ENCODE assay signal across 8 mouse cellular contexts in genomic region chr14:118937533-118938492, GRCm38 (mm10). TPM values are rescaled to one million over a fixed set of nuclear protein-coding genes. Genes with fewer than 3 reads are reported as not detected.
DNase-seq lines count a peak whose midpoint lies in the region; ATAC-seq and TF ChIP-seq lines count a peak whose summit lies in the region.

Gene Dnajc3 (plus strand): TSS chr14:118937976.

- peaks cover 20% of the 10 kb centered on the region for H3K27me3 ChIP-seq in forebrain, embryonic 10.5 days (ENCODE audit: poor library complexity, severe bottlenecking)
- H3K27me3 ChIP-seq in heart, embryonic 15.5 days: no peaks in the 10 kb centered on the region
- H3K27me3 ChIP-seq in liver, embryonic 14.5 days (ENCODE audit: control insufficient read depth, insufficient read depth, low read length): no peaks in the 10 kb centered on the region; the same call in 1 of the 2 replicates
- H3K27me3 ChIP-seq in neural tube, embryonic 11.5 days (ENCODE audit: control insufficient read depth, insufficient read depth, low read length): no peaks in the 10 kb centered on the region
- no peaks in the 10 kb centered on the region for H3K27me3 ChIP-seq in stomach, postnatal 0 days (ENCODE audit: control insufficient read depth, insufficient read depth, low read length)

- ATAC-seq in heart, embryonic 15.5 days (replicated peaks; ENCODE audit: insufficient number of reproducible peaks, insufficient read depth, low FRiP score, low read depth): peak; percentile 100
- ATAC-seq in liver, embryonic 14.5 days (ENCODE audit: insufficient read depth): peak; percentile 99
- peak; percentile 99 for ATAC-seq in neural tube, embryonic 11.5 days (ENCODE audit: insufficient read depth, low FRiP score, low TSS enrichment)
- peak; percentile 100 for ATAC-seq in stomach, postnatal 0 days (ENCODE audit: low FRiP score, low TSS enrichment)

- H3K4me1 ChIP-seq in forebrain, embryonic 10.5 days: peaks cover 47% of the 10 kb centered on the region
- peaks cover 33% of the 10 kb centered on the region for H3K4me1 ChIP-seq in heart, embryonic 15.5 days (replicated peaks)
- H3K4me1 ChIP-seq in liver, embryonic 14.5 days (replicated peaks; ENCODE audit: control insufficient read depth in 2 of 2, insufficient read depth in 2 of 2, low read length in 1 of 2): peaks cover 7 to 14% of the 10 kb centered on the region in 2 experiments
- peaks cover 20% of the 10 kb centered on the region; the same call in 1 of the 2 replicates for H3K4me1 ChIP-seq in neural tube, embryonic 11.5 days (ENCODE audit: control insufficient read depth, insufficient read depth, low read length)
- peaks cover 6% of the 10 kb centered on the region for H3K4me1 ChIP-seq in stomach, postnatal 0 days (replicated peaks; ENCODE audit: control insufficient read depth, insufficient read depth)

- no peaks in the 10 kb centered on the region for H3K36me3 ChIP-seq in forebrain, embryonic 10.5 days (replicated peaks)
- H3K36me3 ChIP-seq in heart, embryonic 15.5 days: no peaks in the 10 kb centered on the region
- H3K36me3 ChIP-seq in liver, embryonic 14.5 days (replicated peaks; ENCODE audit: control insufficient read depth, insufficient read depth, low read depth): no peaks in the 10 kb centered on the region
- no peaks in the 10 kb centered on the region for H3K36me3 ChIP-seq in neural tube, embryonic 11.5 days (ENCODE audit: control insufficient read depth, insufficient read depth, low read length)
- H3K36me3 ChIP-seq in stomach, postnatal 0 days (ENCODE audit: control insufficient read depth, insufficient read depth, low read length): no peaks in the 10 kb centered on the region; the same call in 1 of the 2 replicates

- H3K4me3 ChIP-seq in forebrain, embryonic 10.5 days: peak within 1 kb of the TSS; percentile 99
- peak within 1 kb of the TSS; percentile 86 for H3K4me3 ChIP-seq in heart, embryonic 15.5 days
- peak within 1 kb of the TSS; percentile 86 to 94 for H3K4me3 ChIP-seq in liver, embryonic 14.5 days (ENCODE audit: insufficient read depth in 1 of 2, low read depth in 2 of 2, low read length in 2 of 2)
- peak within 1 kb of the TSS; percentile 98 for H3K4me3 ChIP-seq in neural tube, embryonic 11.5 days (ENCODE audit: low read depth, low read length)
- peak within 1 kb of the TSS; percentile 99 for H3K4me3 ChIP-seq in stomach, postnatal 0 days (ENCODE audit: low read depth, low read length)

- peak within 1 kb of the TSS; percentile 96 for H3K27ac ChIP-seq in forebrain, embryonic 10.5 days
- H3K27ac ChIP-seq in heart, embryonic 15.5 days: peak within 1 kb of the TSS; percentile 92
- H3K27ac ChIP-seq in liver, embryonic 14.5 days: peak within 1 kb of the TSS; percentile 66
- peak within 1 kb of the TSS; percentile 81 for H3K27ac ChIP-seq in neural tube, embryonic 11.5 days (ENCODE audit: low read depth, low read length)
- peak within 1 kb of the TSS; percentile 98 for H3K27ac ChIP-seq in stomach, postnatal 0 days (replicated peaks)

- WGBS in forebrain, embryonic 10.5 days: under 1% methylated on average over 123 of the region's 124 CpGs
- WGBS in heart, embryonic 15.5 days: under 1% methylated on average over 124 of the region's 124 CpGs
- under 1% methylated on average over 122 of the region's 124 CpGs for WGBS in liver, embryonic 14.5 days (ENCODE audit: insufficient replicate concordance)
- WGBS in neural tube, embryonic 11.5 days: under 1% methylated on average over 112 of the region's 124 CpGs
- under 1% methylated on average over 100 of the region's 124 CpGs for WGBS in stomach, postnatal 0 days

- peak within 1 kb of the TSS; percentile 80 for H3K4me2 ChIP-seq in heart, embryonic 15.5 days
- H3K4me2 ChIP-seq in liver, embryonic 14.5 days (ENCODE audit: low read depth): peak within 1 kb of the TSS; percentile 85
- peak within 1 kb of the TSS; percentile 65 for H3K4me2 ChIP-seq in neural tube, embryonic 11.5 days (ENCODE audit: low read depth)
- H3K4me2 ChIP-seq in stomach, postnatal 0 days (replicated peaks; ENCODE audit: low read depth): peak within 1 kb of the TSS; percentile 75

- peak within 1 kb of the TSS; percentile 97 for H3K9ac ChIP-seq in heart, embryonic 15.5 days
- peak within 1 kb of the TSS; percentile 97 for H3K9ac ChIP-seq in liver, embryonic 14.5 days (replicated peaks)
- H3K9ac ChIP-seq in neural tube, embryonic 11.5 days (ENCODE audit: low read length): peak within 1 kb of the TSS; percentile 97
- H3K9ac ChIP-seq in stomach, postnatal 0 days (ENCODE audit: low read length): peak within 1 kb of the TSS; percentile 100

- TF ChIP-seq EP300 in liver, embryonic 14.5 days (IDR thresholded peaks at IDR 0.05; ENCODE audit: low read depth): no peak
- peak; percentile 50 for TF ChIP-seq EP300 in stomach, postnatal 0 days (optimal IDR thresholded peaks at IDR 0.05)

- DNase-seq in CD8-positive naive resting alpha-beta T cell, adult 2 months (ENCODE audit: low read depth in 2 of 2, low spot score in 2 of 2): peak; percentile 96
- peak; percentile 91 for DNase-seq in c-Kit-positive CD71-negative TER-119-negative erythroid progenitor cells, embryonic 14.5 days (ENCODE audit: low read depth)
- peak; percentile 100 for DNase-seq in forebrain, embryonic 10.5 days (ENCODE audit: extremely low spot score, low spot score)
- DNase-seq in kidney, postnatal 25 days: peak; percentile 99 to 100
- peak; percentile 96 to 97 (median 96) for DNase-seq in liver, embryonic 14.5 days (ENCODE audit: low read depth in 3 of 3, low spot score in 3 of 3)
- DNase-seq in neural tube, embryonic 11.5 days (ENCODE audit: low spot score): peak; percentile 99
- DNase-seq in stomach, postnatal 0 days (ENCODE audit: low spot score): peak; percentile 100

- TF ChIP-seq CTCF in liver, embryonic 14.5 days (IDR thresholded peaks at IDR 0.05; ENCODE audit: low read depth): no peak
- TF ChIP-seq CTCF in stomach, postnatal 0 days (IDR thresholded peaks at IDR 0.05; ENCODE audit: low read depth): 0 out of 2 replicates have a peak, but pooled peaks have one; percentile 13

- H3K9me3 ChIP-seq in forebrain, embryonic 10.5 days: no peaks in the 10 kb centered on the region
- no peaks in the 10 kb centered on the region for H3K9me3 ChIP-seq in heart, embryonic 15.5 days (replicated peaks)
- H3K9me3 ChIP-seq in liver, embryonic 14.5 days (ENCODE audit: control insufficient read depth, low read length): no peaks in the 10 kb centered on the region
- no peaks in the 10 kb centered on the region for H3K9me3 ChIP-seq in neural tube, embryonic 11.5 days (ENCODE audit: control insufficient read depth, low read length)
- H3K9me3 ChIP-seq in stomach, postnatal 0 days (ENCODE audit: control insufficient read depth, low read length): no peaks in the 10 kb centered on the region

RNA-seq across cellular contexts. Expression of gene Dnajc3, which starts in this region (rescaled TPM):
- polyA plus RNA-seq in forebrain, embryonic 10.5 days (2016; fragmentation: Nextera tagmentation; extraction: Ambion mirVana): 28.4 and 32.2 TPM in 2 replicates
- polyA plus RNA-seq in heart, embryonic 15.5 days (2015; fragmentation: Nextera tagmentation; extraction: Ambion mirVana): 24.9 and 29.6 TPM in 2 replicates
- polyA plus RNA-seq in liver, embryonic 14.5 days (2012; rRNA removed): 8.0 and 12.7 TPM in 2 replicates
- polyA plus RNA-seq in liver, embryonic 14.5 days (2014; fragmentation: Nextera tagmentation; extraction: Ambion mirVana): 28.3 and 29.7 TPM in 2 replicates
- 34.2 and 36.0 TPM in 2 replicates for polyA plus RNA-seq in neural tube, embryonic 11.5 days (2014; fragmentation: Nextera tagmentation; extraction: Ambion mirVana)
- 44.9 and 49.5 TPM in 2 replicates for polyA plus RNA-seq in stomach, postnatal 0 days (2015; fragmentation: Nextera tagmentation; extraction: Ambion mirVana)

Comparison
In these comparisons a context has a peak if more than half of its experiments do, and no peak if none do; other contexts are left out.
1. Peak in every context shown above with its lines: DNase-seq, ATAC-seq, H3K4me3 ChIP-seq and H3K27ac ChIP-seq.